Mouse (Mus musculus) c-Kit-positive CD71-positive TER-119-positive erythroid progenitor cells, embryonic 14.5 days (primary cell): Measurements from ENCODE around the gene Evpl.

ENCODE experiments used
- DNase-seq: peaks from one replicate; pipeline ENCODE4 v3.0.0-alpha.2; 2013; ENCODE audit warnings: low spot score

The Evpl gene

DNA sequence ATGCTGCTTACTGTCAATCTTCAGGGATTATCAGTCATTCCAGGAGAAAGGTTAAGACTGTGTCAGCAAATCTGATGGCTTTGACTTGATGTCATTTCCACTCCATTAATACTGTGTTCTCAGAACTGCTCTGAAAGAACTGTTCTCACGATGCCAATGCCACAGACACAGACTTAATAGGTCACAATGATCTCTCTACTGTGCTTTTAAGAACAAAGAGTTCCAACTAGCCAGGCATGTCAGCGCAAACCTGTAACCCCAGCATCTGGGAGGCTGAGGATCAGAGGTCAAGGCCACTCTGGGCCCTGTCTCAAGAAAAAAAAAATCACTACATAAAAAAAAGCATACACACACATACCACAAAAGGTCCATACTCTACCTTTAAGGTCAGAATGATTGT lies 65.9 kb downstream of the Evpl start:
- no peak for DNase-seq
